Mouse (Mus musculus) gastrocnemius, postnatal 25 days (tissue): ENCODE measurements around the gene Rrnad1. TPM values are rescaled to one million over a fixed set of nuclear protein-coding genes. Genes with fewer than 3 reads are reported as not detected.

ENCODE experiments used
- DNase-seq: peaks from one replicate; pipeline ENCODE4 v3.0.0; 2022
- total RNA-seq, 2 experiments: library from RNA; stranded (reverse); gene quantifications; 1 replicate in 1 of 2; 2 replicates in 1 of 2; pipeline ENCODE4 v1.2.3; 2021

The Rrnad1 gene
- total RNA-seq, 2 experiments from 2014 or later: 4.0 to 4.2 TPM

DNA sequence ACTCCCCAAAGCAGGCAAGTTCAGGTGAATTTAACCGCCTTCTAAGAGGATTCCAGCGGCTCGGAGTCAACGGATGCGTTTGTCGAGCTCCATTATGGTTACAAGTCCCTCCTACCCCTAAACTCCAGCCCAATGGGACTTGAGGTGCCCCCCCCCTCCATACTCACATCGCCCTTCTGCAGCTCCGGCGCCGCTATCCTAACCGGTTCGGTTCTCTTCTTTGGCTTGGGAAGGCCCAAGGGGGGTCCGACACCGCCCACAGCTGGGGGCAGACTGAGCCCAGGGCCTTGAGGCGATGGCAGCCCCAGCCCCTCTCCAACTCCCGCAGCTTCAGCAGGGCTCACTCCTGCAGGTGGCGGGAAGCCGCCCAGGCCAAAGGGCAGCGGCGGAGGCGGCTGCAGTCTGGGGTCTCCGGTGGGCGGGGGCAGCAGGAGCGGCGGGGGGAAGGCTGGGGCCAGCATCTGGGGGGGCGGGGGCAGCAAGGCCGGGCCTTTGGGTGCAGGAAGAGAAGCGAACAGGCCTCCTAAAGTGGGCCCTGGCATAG is 45.7 kb downstream of the Rrnad1 start:
- DNase-seq: peak; percentile 59

DNA sequence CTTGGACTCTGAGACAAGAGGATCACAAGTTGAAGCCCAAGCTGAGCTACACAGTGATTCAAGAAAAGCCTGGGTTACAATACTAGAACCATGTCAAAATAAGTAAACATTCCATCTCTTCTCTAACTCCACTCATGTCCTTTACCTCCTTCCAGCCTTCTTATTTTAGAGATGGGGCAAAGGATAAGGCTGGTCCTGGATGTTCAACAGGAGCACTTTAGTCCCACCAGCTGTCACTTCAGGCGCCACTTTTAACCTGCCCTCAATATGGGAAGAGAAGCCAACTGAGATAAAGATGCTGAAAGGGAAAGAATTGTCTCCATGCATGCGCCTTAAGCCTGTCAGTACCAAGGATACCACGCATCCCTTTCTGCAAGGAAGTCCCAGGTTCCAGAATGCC is 46.2 kb downstream of the Rrnad1 start:
- DNase-seq: no peak

DNA sequence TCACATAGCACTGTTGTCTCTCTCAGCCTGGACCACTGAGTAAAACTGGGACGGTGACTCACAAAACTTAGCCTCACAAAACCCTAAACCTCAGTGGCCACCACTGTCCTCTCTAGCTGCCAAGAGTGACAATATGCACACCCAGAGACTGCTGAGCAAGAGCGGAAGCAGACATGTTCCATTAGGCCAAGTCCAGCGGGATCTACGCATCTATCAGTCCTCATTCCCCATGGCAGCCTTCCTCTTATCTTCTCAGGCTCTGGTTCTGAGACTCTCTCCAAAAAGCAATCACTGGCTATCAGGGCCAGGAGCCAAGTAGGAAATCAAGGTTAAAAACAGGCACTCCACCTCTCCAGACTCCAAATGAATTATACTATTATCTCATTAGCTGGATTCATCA is 52.8 kb downstream of the Rrnad1 start:
- no peak for DNase-seq

Other genes starting within 250 kb of the Rrnad1 start
- under 1 TPM in 1 of 2 experiments, not detected in 1; 0.35 TPM for gene Lrrc71, start 182.1 kb downstream of the Rrnad1 start, total RNA-seq
- under 1 TPM in 1 of 2 experiments, not detected in 1; 0.11 TPM for gene Ntrk1, start 135.6 kb downstream of the Rrnad1 start, total RNA-seq
- gene Insrr, start 133.8 kb downstream of the Rrnad1 start, total RNA-seq: under 1 TPM; 0.29 to 0.31 TPM
- gene Pear1, start 106.4 kb downstream of the Rrnad1 start, total RNA-seq: 10 to 100 TPM in 1 of 2 experiments, 1 to 10 TPM in 1; 6.0 to 11.0 TPM
- gene Sh2d2a, start 84.0 kb downstream of the Rrnad1 start, total RNA-seq: under 1 TPM in 1 of 2 experiments, not detected in 1; 0.13 TPM
- 10 to 100 TPM; 39.9 to 45.5 TPM for gene Prcc, start 45.1 kb downstream of the Rrnad1 start, total RNA-seq
- 100 to 1,000 TPM; 167 to 171 TPM for gene Hdgf, start 24.4 kb downstream of the Rrnad1 start, total RNA-seq
- gene Mrpl24, start 11.2 kb downstream of the Rrnad1 start, total RNA-seq: 10 to 100 TPM; 43.9 to 44.7 TPM
- 1 to 10 TPM; 7.1 to 7.5 TPM for gene Isg20l2, start 403 bp downstream of the Rrnad1 start, total RNA-seq
- under 1 TPM in 1 of 2 experiments, not detected in 1; 0.31 TPM for gene Crabp2, start 17.9 kb upstream of the Rrnad1 start, total RNA-seq
- 10 to 100 TPM; 21.0 to 22.0 TPM for gene Nes, start 40.4 kb upstream of the Rrnad1 start, total RNA-seq
- not detected for gene Bcan, start 69.5 kb upstream of the Rrnad1 start, total RNA-seq
- gene Hapln2, start 96.9 kb upstream of the Rrnad1 start, total RNA-seq: not detected
- gene Gpatch4, start 112.4 kb upstream of the Rrnad1 start, total RNA-seq: 10 to 100 TPM; 13.1 to 16.7 TPM
- gene Naxe, start 127.8 kb upstream of the Rrnad1 start, total RNA-seq: 10 to 100 TPM; 36.5 to 39.7 TPM
- gene Ttc24, start 147.6 kb upstream of the Rrnad1 start, total RNA-seq: not detected
- gene Iqgap3, start 151.3 kb upstream of the Rrnad1 start, total RNA-seq: under 1 TPM; 0.61 to 0.62 TPM
- 100 to 1,000 TPM; 156 to 164 TPM for gene Mef2d, start 211.7 kb upstream of the Rrnad1 start, total RNA-seq